Mouse (Mus musculus) lung, postnatal 0 days (tissue): ENCODE results near the gene Nedd4. TPM values are rescaled to one million over a fixed set of nuclear protein-coding genes. Genes with fewer than 3 reads are reported as not detected.

Source experiments
- ATAC-seq: fragments of 200-750 bp; cut with Nextera tagmentation; 2 replicates; pipeline ENCODE4 v1.8.0; 2017; ENCODE audit warnings: moderate library complexity
- DNase-seq: peaks from one replicate; pipeline ENCODE4 v3.0.0-alpha.2; 2016; ENCODE audit warnings: low spot score
- H3K27ac ChIP-seq: fragments of 300-500 bp; sonication (generic); 2 replicates; pipeline ENCODE4 v1.5.1; 2014; ENCODE audit warnings: antibody characterized with exemption, mild to moderate bottlenecking, low read length, mixed read lengths
- H3K27me3 ChIP-seq: fragments of 300-500 bp; sonication (generic); replicated peaks from 2 replicates; pipeline ENCODE4 v1.6.1; 2014; ENCODE audit warnings: low read length, mixed read lengths; ENCODE audit not compliant: insufficient read depth
- H3K36me3 ChIP-seq: fragments of 300-500 bp; sonication (generic); 2 replicates; pipeline ENCODE4 v1.6.1; 2014; ENCODE audit warnings: low read length, mixed read lengths; ENCODE audit not compliant: insufficient read depth
- H3K4me1 ChIP-seq: fragments of 300-500 bp; sonication (generic); 2 replicates; pipeline ENCODE4 v1.6.1; 2014; ENCODE audit warnings: antibody characterized with exemption, low read depth, low read length, mixed read lengths; ENCODE audit not compliant: insufficient read depth
- H3K4me2 ChIP-seq: fragments of 300-500 bp; sonication (generic); replicated peaks from 2 replicates; pipeline ENCODE4 v1.6.1; 2014; ENCODE audit warnings: low read depth, mild to moderate bottlenecking, low read length, moderate library complexity, mixed read lengths
- H3K4me3 ChIP-seq: fragments of 300-500 bp; sonication (generic); 2 replicates; pipeline ENCODE4 v1.5.1; 2014; ENCODE audit warnings: low read depth, low read length
- H3K9ac ChIP-seq: fragments of 300-500 bp; sonication (generic); replicated peaks from 2 replicates; pipeline ENCODE4 v1.6.1; 2014; ENCODE audit warnings: low read depth, mild to moderate bottlenecking
- H3K9me3 ChIP-seq: fragments of 300-500 bp; sonication (generic); 2 replicates; pipeline ENCODE4 v1.6.1; 2016; ENCODE audit warnings: low read length, mixed read lengths
- CTCF ChIP-seq: IDR thresholded peaks from 2 replicates; pipeline ENCODE4 v1.5.1; 2016; ENCODE audit warnings: antibody characterized with exemption, mild to moderate bottlenecking
- EP300 ChIP-seq: IDR thresholded peaks from 2 replicates; pipeline ENCODE4 v1.6.1; 2016; ENCODE audit warnings: antibody characterized with exemption, mild to moderate bottlenecking, control low read depth
- WGBS: fragments of 180-500 bp; shearing (Covaris S2); extraction: QIAGEN DNeasy Blood & Tissue Kit; methylation state at CpG from one replicate; pipeline ENCODE4 v1.1.7; 2014; 5-methylcytosine and 5-hydroxymethylcytosine counted together
- polyA plus RNA-seq: library from polyadenylated mRNA; unstranded; fragments of >200 nt; fragmentation: Nextera tagmentation; extraction: Ambion mirVana; gene quantifications from 2 replicates; pipeline ENCODE4 v1.2.1, GENCODE M21; 2015

Gene Nedd4
- polyA plus RNA-seq, 1 experiment from 2014 or later: 264 TPM

DNA sequence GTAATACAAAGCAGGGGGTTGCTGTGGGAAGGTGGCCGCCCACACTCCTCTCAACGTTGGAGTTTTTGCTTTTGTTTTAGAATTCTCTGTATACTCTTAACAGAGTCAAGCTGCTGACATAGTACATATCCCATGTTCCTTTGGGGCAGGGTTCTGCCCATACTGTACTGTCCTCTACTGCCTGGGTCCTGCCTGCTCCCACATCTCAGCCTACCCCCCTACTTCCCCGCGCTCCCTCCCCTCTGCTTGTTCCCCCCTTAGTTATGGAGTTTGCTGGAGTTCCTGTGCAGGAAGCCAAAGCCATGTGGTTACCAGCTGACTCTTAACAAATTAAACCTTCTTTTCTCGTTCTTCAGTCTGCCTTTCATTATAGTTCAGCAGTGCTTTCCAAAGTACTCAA lies 47.9 kb downstream of the Nedd4 start:
- 73% methylated on average over 5 of the region's 5 CpGs for WGBS
- no peak overlapping the region for H3K4me3 ChIP-seq
- peaks cover 42% of the 10 kb centered on the region for H3K36me3 ChIP-seq
- H3K27ac ChIP-seq: no peak overlapping the region
- no peak overlapping the region for H3K9ac ChIP-seq
- TF ChIP-seq EP300 (no peak), CTCF (no peak)
- H3K4me1 ChIP-seq: no peaks in the 10 kb centered on the region
- DNase-seq: no peak
- H3K27me3 ChIP-seq: no peaks in the 10 kb centered on the region
- ATAC-seq: no peak
- H3K4me2 ChIP-seq: no peak overlapping the region
- no peaks in the 10 kb centered on the region for H3K9me3 ChIP-seq

DNA sequence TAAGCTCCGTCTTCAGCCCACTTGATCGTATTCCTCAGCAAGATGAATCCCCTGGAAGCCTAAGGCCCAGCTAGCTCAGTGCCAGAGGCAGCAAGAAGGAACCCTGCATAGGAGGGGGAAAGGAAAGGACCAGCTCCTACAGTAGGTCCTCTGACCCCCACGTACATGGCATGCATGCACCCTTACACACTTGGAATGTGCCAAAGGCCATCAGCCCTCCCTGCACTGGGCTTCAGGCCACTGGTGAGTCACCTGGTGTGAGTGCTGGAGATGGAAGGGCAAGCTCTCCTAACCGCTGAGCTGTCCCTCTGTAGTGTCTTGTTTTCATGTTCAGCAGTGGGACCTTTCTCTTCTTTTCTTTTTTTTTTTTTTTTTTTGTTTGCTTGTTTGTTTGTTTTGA lies 52.8 kb downstream of the Nedd4 start:
- no peaks in the 10 kb centered on the region for H3K4me1 ChIP-seq
- H3K36me3 ChIP-seq: peaks cover 54% of the 10 kb centered on the region
- H3K4me2 ChIP-seq: no peak overlapping the region
- H3K4me3 ChIP-seq: no peak overlapping the region
- ATAC-seq (peak; percentile 48), DNase-seq (peak; percentile 11)
- H3K9ac ChIP-seq: no peak overlapping the region
- H3K9me3 ChIP-seq: no peaks in the 10 kb centered on the region
- TF ChIP-seq CTCF (no peak), EP300 (no peak)
- 66% methylated on average over 4 of the region's 4 CpGs for WGBS
- H3K27me3 ChIP-seq: no peaks in the 10 kb centered on the region
- no peak overlapping the region for H3K27ac ChIP-seq

DNA sequence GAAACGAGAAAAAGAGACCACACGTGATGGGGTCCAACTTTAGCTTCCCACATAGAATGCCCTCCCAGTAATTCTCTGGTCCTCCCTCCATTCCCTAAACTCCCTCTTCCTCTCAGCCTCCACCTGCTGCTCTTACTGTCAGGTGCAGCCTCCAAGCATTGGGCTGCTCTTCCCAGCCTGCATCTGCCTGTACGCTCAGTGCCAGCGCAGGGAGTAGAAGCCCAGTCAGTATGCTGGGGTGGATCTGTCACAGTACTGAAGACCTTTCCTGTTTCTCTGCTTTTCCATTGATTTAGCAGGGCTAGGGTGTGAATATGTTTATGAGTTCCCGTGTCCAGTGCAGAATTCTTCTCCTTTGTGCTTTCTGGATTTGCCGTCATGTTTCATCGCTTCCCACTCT lies 54.1 kb downstream of the Nedd4 start:
- Histone ChIP-seq H3K27me3 (no peaks in the 10 kb centered on the region), H3K9me3 (no peaks in the 10 kb centered on the region), H3K4me1 (no peaks in the 10 kb centered on the region), H3K27ac (no peak overlapping the region), H3K4me2 (no peak overlapping the region), H3K4me3 (no peak overlapping the region), H3K9ac (no peak overlapping the region), H3K36me3 (peaks cover 56% of the 10 kb centered on the region)
- DNase-seq (no peak), ATAC-seq (no peak)
- WGBS: 88% methylated on average over 7 of the region's 7 CpGs
- TF ChIP-seq CTCF: no peak
- TF ChIP-seq EP300: no peak

DNA sequence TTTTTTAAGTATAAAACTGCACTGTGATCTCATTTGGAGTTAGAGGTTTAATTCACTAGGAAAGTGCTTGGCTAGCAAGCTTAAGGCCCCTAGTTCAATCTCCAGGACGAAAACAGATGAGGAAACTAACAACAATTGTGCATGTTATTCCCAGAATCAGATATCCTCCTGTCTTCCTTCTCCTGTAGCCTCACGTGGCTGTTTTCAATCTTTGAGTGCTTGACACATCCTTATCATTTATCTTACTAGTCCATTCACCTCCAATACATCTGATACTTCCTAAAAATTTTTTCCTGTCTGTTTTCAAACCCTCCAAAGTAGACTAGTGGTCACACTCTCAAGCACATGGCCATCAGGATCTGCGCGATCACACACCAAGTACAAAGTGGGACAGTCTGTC lies 57.0 kb downstream of the Nedd4 start:
- H3K36me3 ChIP-seq: peaks cover 58% of the 10 kb centered on the region
- H3K9ac ChIP-seq: no peak overlapping the region
- no peak overlapping the region for H3K4me2 ChIP-seq
- TF ChIP-seq EP300 (no peak), CTCF (no peak)
- no peaks in the 10 kb centered on the region for H3K27me3 ChIP-seq
- no peak for ATAC-seq
- no peak overlapping the region for H3K27ac ChIP-seq
- no peaks in the 10 kb centered on the region for H3K9me3 ChIP-seq
- no peak for DNase-seq
- no peaks in the 10 kb centered on the region for H3K4me1 ChIP-seq
- 87% methylated on average over 4 of the region's 4 CpGs for WGBS
- H3K4me3 ChIP-seq: no peak overlapping the region

DNA sequence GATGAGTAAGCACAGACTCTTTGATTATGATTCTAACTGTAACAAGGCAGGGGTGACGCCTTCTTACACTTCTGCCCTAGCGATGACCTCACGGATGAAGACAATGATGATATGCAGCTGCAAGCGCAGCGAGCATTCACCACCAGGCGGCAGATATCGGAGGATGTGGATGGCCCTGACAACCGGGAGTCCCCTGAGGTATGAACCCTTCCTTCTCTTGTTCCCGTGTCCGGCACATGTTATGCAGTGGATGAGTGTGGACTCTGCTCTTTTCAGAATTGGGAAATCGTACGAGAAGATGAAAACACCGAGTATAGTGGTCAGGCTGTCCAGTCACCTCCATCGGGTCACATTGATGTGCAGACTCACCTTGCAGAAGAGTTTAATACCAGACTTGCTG lies 59.1 kb downstream of the Nedd4 start:
- Histone ChIP-seq H3K9ac (no peak overlapping the region), H3K27ac (no peak overlapping the region), H3K4me1 (no peaks in the 10 kb centered on the region), H3K4me3 (no peak overlapping the region), H3K4me2 (no peak overlapping the region), H3K36me3 (peaks cover 59% of the 10 kb centered on the region), H3K27me3 (no peaks in the 10 kb centered on the region), H3K9me3 (no peaks in the 10 kb centered on the region)
- 88% methylated on average over 14 of the region's 14 CpGs for WGBS
- TF ChIP-seq EP300 (no peak), CTCF (peak; percentile 15; the same call in 1 of the 2 replicates)
- no peak for ATAC-seq
- no peak for DNase-seq

DNA sequence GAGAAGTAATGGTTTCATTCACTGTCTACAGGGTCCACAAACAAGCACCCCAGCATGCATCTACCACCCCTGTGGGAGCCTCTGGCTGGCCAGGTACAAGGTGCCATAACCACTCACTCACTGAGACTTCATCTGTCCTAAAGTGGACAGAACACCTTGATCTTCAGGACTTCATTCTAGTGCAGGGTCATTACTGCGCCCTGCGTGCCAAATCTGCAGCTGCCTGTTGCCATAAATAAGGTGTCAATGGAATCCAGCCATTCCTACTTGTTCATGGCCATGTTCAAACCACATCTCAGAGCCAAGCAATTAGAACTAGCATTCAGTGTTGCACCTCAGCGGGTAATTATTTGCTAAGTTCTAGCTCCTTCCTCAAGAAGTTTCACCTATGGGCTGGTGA lies 60.5 kb downstream of the Nedd4 start:
- DNase-seq (no peak), ATAC-seq (no peak)
- Histone ChIP-seq H3K9me3 (no peaks in the 10 kb centered on the region), H3K9ac (no peak overlapping the region), H3K27me3 (no peaks in the 10 kb centered on the region), H3K4me2 (no peak overlapping the region), H3K4me3 (no peak overlapping the region), H3K4me1 (no peaks in the 10 kb centered on the region), H3K27ac (no peak overlapping the region), H3K36me3 (peaks cover 67% of the 10 kb centered on the region)
- WGBS: 92% methylated on average over 3 of the region's 3 CpGs
- no peak for TF ChIP-seq EP300
- no peak for TF ChIP-seq CTCF

DNA sequence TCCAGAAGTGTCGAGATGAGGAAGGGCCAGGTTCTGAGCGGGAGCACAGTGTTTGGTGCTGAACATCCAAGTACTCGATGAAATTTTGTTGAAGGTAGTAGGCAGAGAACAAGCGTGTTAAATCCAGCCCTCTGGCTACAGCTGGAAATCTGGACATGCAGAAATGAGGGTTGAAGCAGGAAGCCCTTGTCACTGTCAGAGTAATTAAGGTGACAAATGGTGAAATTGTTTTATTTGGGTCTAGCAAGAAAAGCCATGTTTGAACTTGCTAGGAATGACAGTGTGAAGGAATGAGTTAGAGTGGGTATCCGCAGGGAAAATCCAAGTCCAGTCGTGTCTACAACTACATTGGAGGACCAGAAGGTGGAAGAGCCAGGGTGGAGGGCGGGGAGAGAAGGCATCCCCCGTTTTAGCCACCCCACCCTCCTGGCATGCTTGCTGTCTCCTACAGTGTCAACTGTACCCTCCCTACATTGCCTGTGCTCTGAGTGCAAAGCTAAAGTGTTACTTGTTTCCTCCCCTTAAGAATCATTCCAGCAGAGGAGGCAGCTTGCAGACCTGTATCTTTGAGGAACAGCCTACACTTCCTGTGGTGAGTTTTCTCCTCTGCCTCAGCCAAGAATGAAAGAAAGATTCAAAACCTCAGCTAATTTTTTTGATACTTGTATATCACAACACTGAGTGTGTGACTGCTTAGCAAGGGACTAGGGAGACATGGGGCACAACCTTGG lies 62.5 kb downstream of the Nedd4 start:
- ATAC-seq: no peak

More for the DNA sequence above, 62.5 kb downstream of the Nedd4 start:
- H3K27ac ChIP-seq: no peak overlapping the region
- no peaks in the 10 kb centered on the region for H3K9me3 ChIP-seq
- H3K36me3 ChIP-seq: peaks cover 57% of the 10 kb centered on the region
- no peak for DNase-seq
- H3K27me3 ChIP-seq: no peaks in the 10 kb centered on the region
- H3K4me2 ChIP-seq: no peak overlapping the region
- H3K4me1 ChIP-seq: no peaks in the 10 kb centered on the region
- TF ChIP-seq CTCF: no peak
- no peak for TF ChIP-seq EP300
- WGBS: 62% methylated on average over 8 of the region's 8 CpGs
- no peak overlapping the region for H3K4me3 ChIP-seq
- no peak overlapping the region for H3K9ac ChIP-seq
